Mouse (Mus musculus) cerebellum, adult (tissue): ENCODE measurements at regions not wholly inside any gene's neighbourhood (a gene's known extent, or its start where the extent isn't known, plus 50 kb on each side); places are given as distances from the start of the nearest gene placed in this dataset.

Experiments
- ATAC-seq: cut with Nextera tagmentation; 2 replicates; pipeline ENCODE4 v1.9.2; 2017; ENCODE audit warnings: mild to moderate bottlenecking, moderate library complexity, mixed read lengths; ENCODE audit not compliant: insufficient number of reproducible peaks, low FRiP score, low TSS enrichment

- ATAC-seq: no peak
Measured at GRCm38 (mm10) chr2:82360224-82360623, 307.2 kb downstream of the Zfp804a start.

GRCm38 (mm10) chr2:82373152-82373551 lies 320.1 kb downstream of the Zfp804a start:
- ATAC-seq: peak; percentile 64

GRCm38 (mm10) chr2:82378476-82378875 lies 325.5 kb downstream of the Zfp804a start:
- peak; percentile 68; the same call in 1 of the 2 replicates for ATAC-seq

- ATAC-seq: no peak
Measured at GRCm38 (mm10) chr2:82385123-82385522, 332.1 kb downstream of the Zfp804a start.

- ATAC-seq: no peak
Measured at GRCm38 (mm10) chr2:82387744-82388143, 334.7 kb downstream of the Zfp804a start.

- no peak for ATAC-seq
Measured at GRCm38 (mm10) chr2:82395426-82395825, 342.4 kb downstream of the Zfp804a start.

- ATAC-seq: no peak
Measured at GRCm38 (mm10) chr2:82445706-82446105, 392.7 kb downstream of the Zfp804a start.

- ATAC-seq: no peak
Measured at GRCm38 (mm10) chr2:82455743-82456142, 402.7 kb downstream of the Zfp804a start.
